Mouse (Mus musculus) limb, embryonic 12.5 days (tissue): Measurements from ENCODE around the gene S100a5. TPM values are rescaled to one million over a fixed set of nuclear protein-coding genes. Genes with fewer than 3 reads are reported as not detected.

Source experiments
- ATAC-seq: fragments of 200-750 bp; cut with Nextera tagmentation; 2 replicates; pipeline ENCODE4 v1.8.0; 2017; ENCODE audit warnings: low read depth, moderate TSS enrichment; ENCODE audit not compliant: insufficient number of reproducible peaks, insufficient read depth, low FRiP score, low TSS enrichment
- H3K27ac ChIP-seq: fragments of 300-500 bp; sonication (generic); 2 replicates; pipeline ENCODE4 v1.5.1; 2016; ENCODE audit warnings: mild to moderate bottlenecking, moderate library complexity
- H3K27me3 ChIP-seq: fragments of 300-500 bp; sonication (generic); 2 replicates; pipeline ENCODE4 v1.6.1; 2016; ENCODE audit warnings: mild to moderate bottlenecking, moderate library complexity
- H3K36me3 ChIP-seq: fragments of 300-500 bp; sonication (generic); 2 replicates; pipeline ENCODE4 v1.6.1; 2016; ENCODE audit warnings: mild to moderate bottlenecking, moderate library complexity
- H3K4me1 ChIP-seq: fragments of 300-500 bp; sonication (generic); replicated peaks from 2 replicates; pipeline ENCODE4 v1.6.1; 2016
- H3K4me2 ChIP-seq: fragments of 300-500 bp; sonication (generic); 2 replicates; pipeline ENCODE4 v1.6.1; 2016; ENCODE audit warnings: mild to moderate bottlenecking, moderate library complexity
- H3K4me3 ChIP-seq: fragments of 300-500 bp; sonication (generic); replicated peaks from 2 replicates; pipeline ENCODE4 v1.5.1; 2016; ENCODE audit warnings: mild to moderate bottlenecking
- H3K9ac ChIP-seq: fragments of 300-500 bp; sonication (generic); replicated peaks from 2 replicates; pipeline ENCODE4 v1.6.1; 2016; ENCODE audit warnings: mild to moderate bottlenecking, moderate library complexity
- H3K9me3 ChIP-seq: fragments of 300-500 bp; sonication (generic); 2 replicates; pipeline ENCODE4 v1.6.1; 2016; ENCODE audit warnings: mild to moderate bottlenecking, moderate library complexity
- WGBS: fragments of 180-500 bp; shearing (Covaris S2); methylation state at CpG from one replicate; pipeline ENCODE4 v1.1.7; 2016; 5-methylcytosine and 5-hydroxymethylcytosine counted together
- polyA plus RNA-seq: library from polyadenylated mRNA; unstranded; fragments of >200 nt; fragmentation: Nextera tagmentation; extraction: Ambion mirVana; gene quantifications from 2 replicates; pipeline ENCODE4 v1.2.1, GENCODE M21; 2016

S100a5 gene
- not detected in 2 replicates for polyA plus RNA-seq

- Histone ChIP-seq H3K9ac (no peak within 1 kb of the TSS), H3K27me3 (no peaks in the 10 kb centered on the region), H3K4me1 (peaks cover 40% of the 10 kb centered on the region), H3K27ac (no peak within 1 kb of the TSS), H3K4me3 (no peak within 1 kb of the TSS), H3K4me2 (no peak within 1 kb of the TSS), H3K36me3 (no peaks in the 10 kb centered on the region), H3K9me3 (no peaks in the 10 kb centered on the region)
- no peak for ATAC-seq
- 59% methylated on average over 3 of the region's 3 CpGs for WGBS
Observed at GRCm38 (mm10) chr3:90608223-90608622, at the start of gene S100a5. Gene S100a5 (plus strand): TSS chr3:90608523.

DNA sequence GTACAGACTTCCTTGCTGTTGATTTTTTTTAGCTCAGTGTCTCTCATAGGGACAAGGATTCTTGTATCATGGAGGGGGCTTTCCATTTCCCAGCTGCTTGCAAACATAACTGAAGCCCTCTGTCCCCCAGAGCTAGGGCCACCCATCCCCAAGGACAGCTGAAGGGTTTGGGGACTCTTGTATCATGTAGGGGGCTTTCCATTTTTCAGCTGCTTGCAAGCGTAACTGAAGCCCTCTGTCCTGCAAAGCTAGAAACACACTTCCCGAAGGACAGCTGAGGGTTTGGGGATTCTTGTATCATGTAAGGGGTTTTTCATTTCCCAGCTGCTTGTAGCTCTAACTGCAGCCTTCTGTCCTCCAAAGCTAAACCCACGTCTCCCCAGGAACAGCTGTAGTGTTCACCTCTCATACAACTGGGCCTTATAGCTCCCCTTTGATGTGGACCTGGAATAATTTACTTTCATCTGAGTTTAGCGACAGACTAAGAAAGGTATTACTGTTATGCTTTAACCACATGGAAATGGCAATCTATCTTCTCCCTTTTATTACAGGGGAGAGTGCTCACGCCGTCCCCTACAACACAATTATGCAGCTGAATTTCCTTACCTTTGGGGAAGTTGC, 48.2 kb upstream of the S100a5 start, which contains the start of gene S100a3:
S100a3 (plus strand) TSS at position 571 of the 621 bp plus-strand sequence.
- H3K4me2 ChIP-seq = no peak within 1 kb of the TSS
- no peak within 1 kb of the TSS for H3K27ac ChIP-seq
- ATAC-seq = no peak
- no peaks in the 10 kb centered on the region for H3K4me1 ChIP-seq
- H3K9me3 ChIP-seq = no peaks in the 10 kb centered on the region
- no peak within 1 kb of the TSS for H3K9ac ChIP-seq
- WGBS = 61% methylated on average over 6 of the region's 6 CpGs
- no peak within 1 kb of the TSS for H3K4me3 ChIP-seq
- H3K36me3 ChIP-seq = no peaks in the 10 kb centered on the region
- H3K27me3 ChIP-seq = no peaks in the 10 kb centered on the region

- Histone ChIP-seq H3K9me3 (no peaks in the 10 kb centered on the region), H3K9ac (no peak overlapping the region), H3K4me1 (peaks cover 5% of the 10 kb centered on the region), H3K36me3 (no peaks in the 10 kb centered on the region), H3K4me2 (no peak overlapping the region), H3K27me3 (no peaks in the 10 kb centered on the region), H3K27ac (no peak overlapping the region), H3K4me3 (no peak overlapping the region)
- WGBS = 83% methylated on average over 5 of the region's 5 CpGs
- no peak for ATAC-seq
Observed at GRCm38 (mm10) chr3:90574691-90575090, 33.6 kb upstream of the S100a5 start.

DNA sequence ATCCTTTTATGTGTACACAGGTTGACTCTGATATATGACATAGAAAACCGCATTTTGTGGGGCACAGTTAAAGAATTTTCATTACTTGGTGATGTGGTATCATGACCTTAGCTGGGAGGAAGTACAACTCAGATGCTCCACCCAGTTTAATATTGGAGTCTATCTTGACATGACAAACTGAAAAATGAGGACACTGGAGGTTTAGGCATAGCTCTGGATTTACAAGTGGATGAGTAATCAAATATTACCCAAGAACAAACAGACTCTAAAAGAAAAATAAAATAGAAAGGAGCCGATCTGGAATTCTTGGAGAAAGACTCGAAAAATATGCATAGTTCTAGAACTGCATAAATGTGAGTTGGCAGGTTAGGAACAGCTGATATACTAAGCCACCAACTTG, 33.0 kb upstream of the S100a5 start:
- no peak overlapping the region for H3K9ac ChIP-seq
- no peak overlapping the region for H3K4me2 ChIP-seq
- H3K27me3 ChIP-seq = no peaks in the 10 kb centered on the region
- peaks cover 6% of the 10 kb centered on the region for H3K4me1 ChIP-seq
- ATAC-seq = no peak
- H3K9me3 ChIP-seq = no peaks in the 10 kb centered on the region
- 88% methylated on average over 3 of the region's 3 CpGs for WGBS
- H3K36me3 ChIP-seq = no peaks in the 10 kb centered on the region
- H3K4me3 ChIP-seq = no peak overlapping the region
- no peak overlapping the region for H3K27ac ChIP-seq

- Histone ChIP-seq H3K4me2 (no peak overlapping the region), H3K9ac (no peak overlapping the region), H3K9me3 (no peaks in the 10 kb centered on the region), H3K4me3 (no peak overlapping the region), H3K27ac (no peak overlapping the region), H3K36me3 (no peaks in the 10 kb centered on the region), H3K27me3 (no peaks in the 10 kb centered on the region), H3K4me1 (peaks cover 6% of the 10 kb centered on the region)
- 73% methylated on average over 10 of the region's 10 CpGs for WGBS
- no peak for ATAC-seq
Observed at GRCm38 (mm10) chr3:90576351-90577001, 31.8 kb upstream of the S100a5 start.

DNA sequence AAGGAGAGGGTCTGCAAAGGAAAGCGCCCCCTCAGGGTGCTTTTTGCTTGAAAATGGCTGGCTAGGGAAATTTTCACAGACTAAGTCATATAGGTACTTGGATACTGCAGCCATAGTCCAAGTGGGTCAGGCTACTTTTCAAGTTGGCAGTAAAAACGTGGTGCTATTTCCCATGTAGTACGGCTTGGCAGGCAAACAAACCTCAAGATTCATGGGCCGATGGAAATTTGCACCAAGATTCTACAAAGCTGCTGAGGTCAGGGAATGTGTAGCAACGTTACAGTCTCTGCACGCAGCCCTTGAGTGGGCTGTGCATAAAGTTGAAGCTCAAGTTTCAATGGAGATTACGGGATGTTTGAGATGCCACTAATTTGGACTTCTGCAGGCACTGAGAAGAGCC, 28.9 kb upstream of the S100a5 start:
- whole genome bisulfite sequencing = 62% methylated on average over 7 of the region's 7 CpGs
- H3K9ac ChIP-seq = no peak overlapping the region
- H3K4me3 ChIP-seq = no peak overlapping the region
- ATAC-seq = no peak
- H3K27ac ChIP-seq = no peak overlapping the region
- no peaks in the 10 kb centered on the region for H3K9me3 ChIP-seq
- no peak overlapping the region for H3K4me2 ChIP-seq
- no peaks in the 10 kb centered on the region for H3K36me3 ChIP-seq
- H3K27me3 ChIP-seq = no peaks in the 10 kb centered on the region
- H3K4me1 ChIP-seq = peaks cover 6% of the 10 kb centered on the region

GRCm38 (mm10) chr3:90581141-90581540, 27.2 kb upstream of the S100a5 start:
- Histone ChIP-seq H3K27ac (no peak overlapping the region), H3K36me3 (no peaks in the 10 kb centered on the region), H3K4me1 (peaks cover 10% of the 10 kb centered on the region), H3K4me2 (no peak overlapping the region), H3K9me3 (no peaks in the 10 kb centered on the region), H3K4me3 (no peak overlapping the region), H3K27me3 (no peaks in the 10 kb centered on the region), H3K9ac (no peak overlapping the region)
- WGBS = 94% methylated on average over 5 of the region's 5 CpGs
- no peak for ATAC-seq

GRCm38 (mm10) chr3:90582156-90582555, 26.2 kb upstream of the S100a5 start:
- Histone ChIP-seq H3K9me3 (no peaks in the 10 kb centered on the region), H3K4me2 (no peak overlapping the region), H3K27ac (no peak overlapping the region), H3K4me1 (peaks cover 10% of the 10 kb centered on the region), H3K36me3 (no peaks in the 10 kb centered on the region), H3K4me3 (no peak overlapping the region), H3K27me3 (no peaks in the 10 kb centered on the region), H3K9ac (no peak overlapping the region)
- WGBS = 100% methylated on average over 1 of the region's 1 CpGs
- no peak for ATAC-seq

GRCm38 (mm10) chr3:90582556-90582955, 25.8 kb upstream of the S100a5 start:
- H3K9ac ChIP-seq = no peak overlapping the region
- no peaks in the 10 kb centered on the region for H3K27me3 ChIP-seq

DNA sequence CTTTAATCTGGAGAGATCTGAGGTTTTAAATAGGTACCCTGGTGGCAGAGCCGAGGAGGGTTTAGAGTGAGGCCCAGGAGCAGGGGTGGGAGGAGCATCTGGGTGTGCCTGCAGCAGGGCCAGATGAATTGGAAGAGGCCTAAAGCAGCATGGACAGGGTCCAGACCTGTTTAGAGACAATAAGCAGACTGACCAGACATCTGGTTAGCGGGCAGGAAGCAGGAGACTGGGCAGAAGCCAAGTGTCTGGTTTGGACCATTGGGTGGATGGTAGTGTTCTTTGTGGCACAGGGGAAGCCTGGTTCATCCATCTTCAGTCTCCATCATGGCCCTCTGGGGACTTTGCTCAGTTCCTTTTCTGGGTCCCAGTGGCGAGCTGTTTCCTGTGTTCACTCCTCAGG, 24.4 kb upstream of the S100a5 start:
- Histone ChIP-seq H3K27me3 (no peaks in the 10 kb centered on the region), H3K9me3 (no peaks in the 10 kb centered on the region), H3K9ac (no peak overlapping the region), H3K4me1 (peaks cover 10% of the 10 kb centered on the region), H3K4me2 (no peak overlapping the region), H3K36me3 (no peaks in the 10 kb centered on the region), H3K27ac (no peak overlapping the region), H3K4me3 (no peak overlapping the region)
- WGBS = 43% methylated on average over 3 of the region's 3 CpGs
- no peak for ATAC-seq

More at GRCm38 (mm10) chr3:90582556-90582955, 25.8 kb upstream of the S100a5 start:
- Histone ChIP-seq H3K4me2 (no peak overlapping the region), H3K4me1 (peaks cover 10% of the 10 kb centered on the region), H3K9me3 (no peaks in the 10 kb centered on the region), H3K27ac (no peak overlapping the region), H3K4me3 (no peak overlapping the region), H3K36me3 (no peaks in the 10 kb centered on the region)
- 80% methylated on average over 4 of the region's 4 CpGs for WGBS
- no peak for ATAC-seq

- WGBS = 28% methylated on average over 5 of the region's 5 CpGs
Observed at GRCm38 (mm10) chr3:90585595-90585994, 22.7 kb upstream of the S100a5 start.

More at GRCm38 (mm10) chr3:90585595-90585994, 22.7 kb upstream of the S100a5 start:
- Histone ChIP-seq H3K27ac (no peak overlapping the region), H3K27me3 (no peaks in the 10 kb centered on the region), H3K9ac (no peak overlapping the region), H3K4me2 (no peak overlapping the region), H3K36me3 (no peaks in the 10 kb centered on the region), H3K4me1 (peaks cover 4% of the 10 kb centered on the region), H3K9me3 (no peaks in the 10 kb centered on the region), H3K4me3 (no peak overlapping the region)
- ATAC-seq = peak; percentile 27
